Mouse (Mus musculus) lung, adult 2 months (tissue): Measurements from ENCODE around the gene Bcat2.

Experiments used
- CTCF ChIP-seq: fragments of 200-500 bp; IDR thresholded peaks from 2 replicates; pipeline ENCODE4 v1.5.1; 2011; ENCODE audit warnings: mild to moderate bottlenecking, low read length, control low read depth; ENCODE audit not compliant: insufficient read depth
- POLR2A ChIP-seq: fragments of 200-500 bp; IDR thresholded peaks from 2 replicates; pipeline ENCODE4 v1.6.1; 2011; ENCODE audit warnings: low read depth, mild to moderate bottlenecking, control low read depth, low read length, borderline replicate concordance; ENCODE audit errors: extremely low read depth

DNA sequence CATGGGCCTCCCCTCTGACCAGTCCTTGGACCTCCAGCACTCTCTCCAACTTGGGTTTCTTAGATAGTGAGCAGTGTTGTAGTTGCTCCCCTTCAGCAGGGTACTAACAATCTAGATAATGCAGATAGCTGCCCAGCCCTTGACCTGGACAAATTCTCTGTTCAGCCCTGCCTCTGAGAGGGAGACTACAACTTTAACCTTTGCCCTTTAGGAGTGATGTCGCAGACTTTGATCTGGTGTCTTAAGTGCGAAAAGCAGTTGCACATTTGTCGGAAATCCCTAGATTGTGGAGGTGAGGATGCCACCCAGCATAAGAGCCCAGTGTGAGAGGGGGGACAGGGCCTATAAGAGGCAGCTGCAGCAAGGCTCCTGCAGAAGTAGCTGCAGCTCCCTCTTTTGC lies 54.8 kb downstream of the Bcat2 start:
- no peak for TF ChIP-seq CTCF
- no peak for TF ChIP-seq POLR2A
